Mouse (Mus musculus): ENCODE measurements around the gene Otp.

Otp gene

DNA sequence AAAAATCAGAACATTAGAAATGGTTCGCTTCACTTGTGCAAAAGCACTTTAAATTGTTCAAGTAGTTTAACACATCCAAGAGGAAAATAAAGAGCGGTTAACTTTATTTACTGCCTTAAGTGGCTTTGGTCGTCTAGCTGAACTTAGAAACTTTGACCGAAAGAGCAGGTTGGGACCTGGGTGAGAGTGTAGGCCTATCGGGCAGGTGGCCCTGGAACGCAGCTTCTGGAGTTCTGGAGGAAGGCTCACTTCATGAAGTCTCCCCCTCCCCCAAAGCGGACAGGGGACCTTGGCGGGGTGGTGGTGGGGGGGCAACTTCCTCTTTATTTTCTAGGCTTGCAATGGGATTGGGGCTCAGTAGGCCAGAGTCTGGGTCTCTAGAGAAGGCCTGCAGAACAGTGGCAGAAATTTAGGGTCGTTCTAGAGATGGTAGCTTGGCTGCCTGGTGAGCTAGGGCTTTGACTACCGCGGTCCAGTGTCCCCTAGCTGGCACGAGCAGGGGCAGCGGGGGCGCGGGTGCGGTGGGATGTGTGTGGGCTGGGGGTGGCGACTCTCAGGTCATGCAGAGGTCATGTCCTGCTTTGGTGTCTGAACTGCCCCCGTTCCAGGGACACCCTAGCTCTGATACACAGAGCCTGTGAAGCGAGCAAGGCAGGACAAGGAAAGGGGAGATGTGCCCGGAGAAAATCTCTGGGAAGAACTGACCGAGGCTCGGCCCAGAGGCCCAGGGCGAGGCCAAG, 576 bp upstream of the Otp start:
- no peak for DNase-seq

- DNase-seq: no peak
Measured at GRCm38 (mm10) chr13:94876286-94877210, 1.1 kb downstream of the Otp start.

- no peak for DNase-seq
Measured at GRCm38 (mm10) chr13:94877211-94877590, 1.8 kb downstream of the Otp start.

- DNase-seq: no peak
Measured at GRCm38 (mm10) chr13:94877991-94878745, 2.8 kb downstream of the Otp start.

DNA sequence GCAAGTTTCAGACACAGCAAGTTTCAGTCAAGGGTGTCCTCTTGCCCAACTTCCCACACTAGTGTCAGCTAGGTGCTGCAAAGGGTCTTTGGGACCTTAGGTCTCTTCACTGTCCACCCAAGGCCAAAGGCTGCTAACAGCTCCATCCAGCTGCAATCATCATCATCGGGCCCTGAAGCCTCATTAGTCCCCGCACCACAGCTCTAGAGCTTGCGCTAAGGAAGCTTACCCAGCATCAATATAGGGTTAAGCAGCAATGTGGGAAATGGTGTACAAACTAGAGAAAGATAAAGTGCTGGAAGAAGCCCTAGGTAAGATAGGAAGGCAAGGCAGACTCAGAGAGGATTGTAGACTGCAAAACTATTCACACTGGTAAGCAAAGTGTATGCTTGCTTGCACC, 5.8 kb downstream of the Otp start:
- DNase-seq: no peak

DNA sequence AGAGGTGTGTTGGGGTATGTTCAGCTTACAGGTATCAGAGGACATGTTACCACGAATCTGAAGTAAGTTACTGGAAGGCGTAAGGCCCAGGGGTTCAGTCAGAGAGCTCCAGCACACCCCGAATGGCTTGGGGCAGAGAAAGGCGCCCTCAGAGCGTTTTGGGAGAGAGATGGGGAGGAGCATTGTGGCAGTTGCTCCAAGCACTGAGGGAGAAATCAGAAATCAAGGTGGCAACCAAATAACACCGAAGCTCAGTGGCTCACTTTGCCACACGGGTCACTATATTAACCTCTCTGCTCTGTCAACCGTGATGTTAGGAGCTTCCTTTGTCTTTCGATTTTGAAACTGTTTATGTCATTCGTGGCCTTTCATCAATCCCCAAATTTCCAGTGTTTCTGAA, 6.8 kb downstream of the Otp start:
- DNase-seq: no peak

GRCm38 (mm10) chr13:94882711-94883145, 7.3 kb downstream of the Otp start:
- DNase-seq: no peak

GRCm38 (mm10) chr13:94883163-94883965, 8.0 kb downstream of the Otp start:
- no peak for DNase-seq

DNA sequence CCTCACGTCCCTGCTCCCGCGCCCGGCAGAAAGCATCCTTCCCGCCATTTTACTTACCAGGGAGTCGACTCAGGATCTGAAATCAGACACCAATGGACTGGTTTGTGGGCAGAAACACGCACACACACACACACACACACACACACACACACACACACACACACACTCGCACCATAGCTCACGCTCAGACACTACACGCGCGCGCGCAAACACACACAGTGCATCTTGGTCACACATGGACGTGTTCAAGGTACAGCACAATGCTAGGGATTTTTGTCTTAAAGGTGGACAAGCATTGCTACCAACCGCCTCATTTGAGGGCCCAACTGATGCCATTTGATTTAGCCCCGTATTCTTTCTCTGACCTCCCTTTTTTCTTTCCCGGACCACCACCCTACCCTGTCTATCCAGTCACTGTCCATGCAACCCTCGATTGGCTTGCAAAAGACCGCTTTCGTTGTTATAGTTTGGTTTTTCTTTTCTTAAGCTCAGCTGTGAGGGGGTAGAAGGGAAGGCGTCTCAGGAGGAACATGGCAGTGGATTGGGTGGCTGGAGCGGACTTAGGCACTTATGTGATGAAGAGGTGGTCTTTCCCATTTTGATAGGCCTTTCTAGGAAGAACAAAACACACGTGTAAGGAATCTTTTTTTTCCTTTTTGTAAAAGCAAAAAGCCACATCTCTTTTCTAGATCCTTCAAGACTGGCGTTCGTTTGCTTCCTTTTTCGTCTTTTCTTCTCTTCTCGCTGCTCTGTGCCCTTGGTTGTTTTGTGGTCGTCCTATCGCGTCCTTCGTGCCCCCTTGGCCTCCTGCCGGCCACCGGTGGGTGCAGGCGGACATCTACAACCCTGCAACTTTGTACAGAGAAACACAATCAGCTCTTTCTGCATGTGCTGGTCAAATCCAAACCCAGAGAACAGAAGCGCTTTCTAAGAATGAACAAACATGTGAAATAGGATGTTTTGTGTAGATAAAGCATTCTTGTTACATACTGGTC, 8.9 kb downstream of the Otp start:
- no peak for DNase-seq

DNA sequence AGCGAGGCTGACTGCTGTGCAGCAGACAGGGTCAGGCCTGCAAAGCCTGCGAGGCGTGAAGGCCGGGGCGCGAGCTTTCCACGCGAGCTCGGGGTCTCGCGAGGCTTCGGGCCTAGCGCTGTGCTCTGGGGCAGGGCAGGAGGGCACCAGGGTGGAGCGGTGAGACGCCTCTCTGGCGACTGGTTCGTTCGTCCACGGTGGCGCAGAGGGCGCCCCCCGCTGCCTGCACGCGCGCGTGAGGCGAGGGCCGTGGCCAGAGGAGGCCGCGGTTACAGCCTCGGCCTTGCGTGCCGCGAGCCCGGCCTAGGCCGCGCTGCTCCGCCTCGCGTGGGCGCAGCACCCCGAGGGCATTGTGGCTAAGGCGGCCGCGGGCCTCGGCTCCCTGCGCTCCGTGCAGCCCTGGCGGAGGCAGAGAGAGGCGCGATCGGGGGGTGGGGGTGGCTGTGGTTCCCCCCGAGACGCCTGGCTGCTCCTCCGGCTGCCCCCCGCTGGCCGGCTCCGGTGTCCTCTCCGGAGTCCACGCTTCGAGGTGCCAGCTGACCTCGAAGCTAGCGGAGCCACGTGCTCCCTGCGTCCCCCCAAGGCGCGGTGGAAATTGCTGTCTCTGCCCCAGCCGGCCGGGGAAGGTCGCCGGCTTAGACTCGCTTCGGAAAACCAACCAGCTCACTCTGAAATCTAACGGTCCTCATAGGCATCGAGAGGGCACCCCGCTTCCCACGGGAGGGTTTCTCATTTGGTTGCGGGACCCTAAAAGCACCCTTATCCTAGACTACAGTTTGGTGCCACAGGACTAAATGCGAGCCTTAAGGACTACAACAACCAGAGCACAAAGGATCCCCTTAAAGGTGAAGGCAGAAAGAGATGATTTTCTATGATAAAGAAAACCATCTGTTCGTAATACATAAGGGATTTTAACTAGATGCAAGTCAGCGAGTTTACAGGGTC, 10.2 kb downstream of the Otp start:
- DNase-seq: no peak

DNA sequence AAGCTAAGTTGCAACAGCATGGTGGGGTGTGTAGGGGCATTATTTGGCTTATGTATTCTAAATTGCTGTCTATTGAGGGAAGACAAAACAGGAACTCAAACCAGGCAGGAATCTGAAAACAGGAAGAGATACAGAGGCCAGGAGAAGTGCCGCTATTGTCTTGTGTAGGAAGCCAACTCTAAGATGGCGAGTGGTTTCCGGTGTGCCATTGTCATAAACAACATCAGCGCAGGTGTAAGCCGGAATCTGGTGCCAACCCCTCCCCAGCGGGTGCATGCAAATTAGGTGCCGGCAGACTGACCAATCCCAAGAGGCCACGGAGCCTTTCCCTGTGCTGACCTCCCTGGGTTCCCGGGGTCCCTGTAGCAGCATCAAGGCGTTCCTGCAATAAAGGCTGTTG, 32.4 kb downstream of the Otp start:
- DNase-seq: no peak

DNA sequence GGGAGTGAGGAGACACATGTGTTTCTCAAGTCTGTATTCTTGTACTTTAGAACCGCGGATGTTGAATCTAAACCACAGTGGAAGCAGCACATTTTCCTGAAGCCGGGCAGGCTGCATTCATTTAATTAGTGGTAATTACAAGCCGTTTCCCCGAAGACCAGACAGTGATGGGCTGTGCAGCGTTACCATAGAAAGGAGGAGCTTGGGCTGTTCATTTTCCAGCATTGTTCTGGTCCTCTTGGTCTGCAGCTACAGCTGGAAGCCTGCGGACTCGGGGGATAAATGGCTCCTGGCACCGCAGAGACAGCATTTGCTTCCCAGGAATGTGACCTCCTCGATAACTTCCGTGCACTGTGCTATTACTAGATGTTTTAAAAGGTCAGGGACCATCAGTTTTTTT, 37.6 kb downstream of the Otp start:
- no peak for DNase-seq

GRCm38 (mm10) chr13:94915654-94916053, 40.3 kb downstream of the Otp start:
- DNase-seq: no peak

DNA sequence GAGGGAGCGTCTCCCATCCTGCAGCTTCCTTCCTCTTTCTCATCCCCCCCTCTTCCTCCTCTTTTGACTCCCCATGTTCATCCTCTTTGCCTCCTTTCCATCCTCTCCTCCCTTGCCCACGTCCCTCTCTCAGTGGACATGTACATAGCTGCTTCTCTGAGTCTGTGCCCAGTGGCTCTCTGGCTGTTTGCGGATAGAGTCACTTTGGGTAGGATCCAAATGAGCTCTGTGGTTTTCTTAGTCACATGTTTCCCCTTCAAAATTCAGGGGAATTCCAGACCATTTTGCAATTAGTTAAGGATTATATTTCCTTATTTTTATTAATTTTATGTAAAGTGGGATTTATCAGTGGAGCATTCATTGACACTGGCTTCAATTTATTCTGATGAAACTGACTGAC, 52.7 kb downstream of the Otp start:
- DNase-seq: no peak
